Mouse (Mus musculus): Measurements from ENCODE around the gene Afg3l1. TPM values are rescaled to one million over a fixed set of nuclear protein-coding genes. Genes with fewer than 3 reads are reported as not detected.
"Not testable (repeated sequence)": the region's sequence is repeated elsewhere in the genome, so short reads cannot be mapped to it uniquely, and the experiment has no call there.

Gene Afg3l1
- polyA plus RNA-seq, 1 experiment from 2014 or later: 41.6 TPM

DNA sequence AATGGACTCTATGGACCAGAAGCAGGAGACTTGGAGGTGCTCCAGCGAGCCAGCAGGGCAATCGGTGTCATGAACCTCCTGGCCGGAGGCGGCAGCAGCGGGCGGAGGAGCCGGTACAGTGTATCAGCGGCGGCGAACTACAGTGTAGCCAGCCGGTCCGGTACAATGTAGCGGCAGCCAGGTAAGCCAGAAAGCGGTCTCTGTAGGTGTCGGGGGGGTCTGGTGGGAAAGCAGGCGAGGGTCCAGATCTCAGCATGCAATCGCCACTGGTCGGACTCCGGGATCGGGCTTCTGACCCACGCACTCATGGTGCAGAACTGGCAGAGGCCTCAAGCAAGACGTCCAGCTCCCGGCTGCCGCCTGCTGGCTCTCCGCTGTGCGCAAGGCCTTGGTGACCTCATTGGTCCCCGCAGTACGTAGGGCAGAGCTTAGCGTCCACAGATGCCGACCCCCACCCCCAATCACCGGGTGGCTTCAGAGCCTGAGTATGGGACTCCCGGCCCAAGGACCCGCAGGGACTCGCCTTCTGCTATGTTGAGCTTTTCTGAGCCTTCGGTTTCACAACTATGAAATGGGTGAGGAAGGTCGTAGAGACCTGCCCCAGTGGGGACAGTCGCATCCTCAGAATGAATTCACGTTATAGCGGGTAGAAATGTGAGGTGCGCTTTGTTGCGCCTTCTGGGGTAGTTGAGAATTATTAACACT is 34.7 kb upstream of the Afg3l1 start:
- H3K27me3 ChIP-seq: no peaks in the 10 kb centered on the region
- no peaks in the 10 kb centered on the region for H3K9me3 ChIP-seq (replicated peaks)
- H3K4me3 ChIP-seq: peak overlapping the region; percentile 80
- H3K4me1 ChIP-seq (replicated peaks): peaks cover 33% of the 10 kb centered on the region
- peak overlapping the region; percentile 80 for H3K27ac ChIP-seq
- H3K36me3 ChIP-seq: no peaks in the 10 kb centered on the region
- peak overlapping the region; percentile 70 for H3K4me2 ChIP-seq
- WGBS: 1% methylated on average over 41 of the region's 41 CpGs
- ATAC-seq (replicated peaks; ENCODE audit: insufficient number of reproducible peaks, insufficient read depth, low FRiP score, low read depth): peak; percentile 95
- H3K9ac ChIP-seq: peak overlapping the region; percentile 85

DNA sequence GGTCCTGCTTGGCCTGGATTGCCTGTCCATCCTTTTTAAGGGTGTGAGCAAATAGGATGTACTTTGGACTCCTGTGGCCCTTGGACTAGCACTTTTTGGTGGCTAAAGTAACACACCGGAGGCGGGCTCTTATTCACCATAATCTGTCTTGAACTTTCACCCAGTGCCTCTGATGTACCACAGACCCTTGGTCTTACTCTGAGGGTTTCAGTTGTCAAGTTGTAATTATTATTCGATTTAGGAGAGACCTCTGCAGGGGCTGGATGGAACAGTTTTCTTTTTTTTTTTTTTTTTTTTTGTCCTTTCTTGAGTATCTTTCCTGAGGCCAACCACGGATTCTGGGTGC is 34.2 kb upstream of the Afg3l1 start:
- peak overlapping the region; percentile 80 for H3K4me3 ChIP-seq
- no peak for ATAC-seq (replicated peaks; ENCODE audit: insufficient number of reproducible peaks, insufficient read depth, low FRiP score, low read depth)
- H3K36me3 ChIP-seq: no peaks in the 10 kb centered on the region
- peak overlapping the region; percentile 70 for H3K4me2 ChIP-seq
- peaks cover 33% of the 10 kb centered on the region for H3K4me1 ChIP-seq (replicated peaks)
- H3K9ac ChIP-seq: peak overlapping the region; percentile 85
- peak overlapping the region; percentile 80; the same call in 1 of the 2 replicates for H3K27ac ChIP-seq
- no peaks in the 10 kb centered on the region for H3K27me3 ChIP-seq
- 28% methylated on average over 4 of the region's 4 CpGs for WGBS
- H3K9me3 ChIP-seq (replicated peaks): no peaks in the 10 kb centered on the region

DNA sequence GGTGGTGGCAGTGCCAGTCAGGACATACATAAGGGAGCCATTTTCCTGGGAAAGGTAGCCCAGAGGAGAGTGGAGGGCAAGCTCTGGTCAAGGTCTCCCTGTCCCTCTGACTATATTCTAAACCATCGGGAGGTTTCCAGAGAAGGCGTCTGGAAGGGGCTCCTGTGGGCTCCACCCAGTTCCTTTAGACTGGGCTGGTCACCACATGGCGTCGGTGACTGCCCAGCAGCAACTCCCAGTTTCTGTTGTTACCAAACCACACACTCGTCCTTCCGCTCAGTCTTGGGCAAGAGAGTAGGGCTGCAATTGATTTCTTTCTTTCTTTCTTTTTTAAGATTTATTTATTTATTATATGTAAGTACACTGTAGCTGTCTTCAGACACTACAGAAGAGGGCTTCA is 33.6 kb upstream of the Afg3l1 start:
- WGBS: 87% methylated on average over 6 of the region's 6 CpGs
- Histone ChIP-seq H3K4me2 (peak overlapping the region; percentile 70; the same call in 1 of the 2 replicates), H3K27me3 (no peaks in the 10 kb centered on the region), H3K4me3 (peak overlapping the region; percentile 80; the same call in 1 of the 2 replicates), H3K9ac (0 out of 2 replicates have a peak overlapping the region, but pooled peaks have one; percentile 85), H3K9me3 (replicated peaks) (no peaks in the 10 kb centered on the region), H3K4me1 (replicated peaks) (peaks cover 33% of the 10 kb centered on the region), H3K36me3 (0 out of 2 replicates have a peak, but pooled peaks cover 2% of the 10 kb centered on the region), H3K27ac (no peak overlapping the region)
- no peak for ATAC-seq (replicated peaks; ENCODE audit: insufficient number of reproducible peaks, insufficient read depth, low FRiP score, low read depth)

DNA sequence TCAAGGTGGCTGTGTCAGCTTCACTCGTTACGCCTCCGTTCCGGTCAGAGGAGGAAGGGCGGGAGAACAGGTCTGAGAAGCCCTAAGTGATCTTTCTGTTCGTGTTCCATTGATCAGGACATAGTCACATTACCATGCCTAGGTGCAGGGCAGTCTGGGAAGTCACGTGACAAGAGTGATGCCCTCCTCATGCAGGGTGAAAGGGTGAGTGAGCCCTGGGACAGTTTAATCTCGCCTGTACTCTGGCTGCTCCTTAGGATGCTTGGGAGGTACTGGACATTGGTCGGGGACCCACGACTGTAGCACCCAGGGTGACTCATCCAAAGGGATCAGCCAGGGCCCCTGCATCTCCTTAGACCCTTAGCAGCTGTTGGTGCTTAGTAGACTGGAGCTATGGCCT is 31.7 kb upstream of the Afg3l1 start:
- WGBS: 71% methylated on average over 10 of the region's 10 CpGs
- Histone ChIP-seq H3K4me1 (replicated peaks) (peaks cover 33% of the 10 kb centered on the region), H3K4me2 (no peak overlapping the region), H3K36me3 (0 out of 2 replicates have a peak, but pooled peaks cover 5% of the 10 kb centered on the region), H3K27ac (no peak overlapping the region), H3K4me3 (no peak overlapping the region), H3K9ac (no peak overlapping the region), H3K27me3 (no peaks in the 10 kb centered on the region), H3K9me3 (replicated peaks) (no peaks in the 10 kb centered on the region)
- no peak for ATAC-seq (replicated peaks; ENCODE audit: insufficient number of reproducible peaks, insufficient read depth, low FRiP score, low read depth)

DNA sequence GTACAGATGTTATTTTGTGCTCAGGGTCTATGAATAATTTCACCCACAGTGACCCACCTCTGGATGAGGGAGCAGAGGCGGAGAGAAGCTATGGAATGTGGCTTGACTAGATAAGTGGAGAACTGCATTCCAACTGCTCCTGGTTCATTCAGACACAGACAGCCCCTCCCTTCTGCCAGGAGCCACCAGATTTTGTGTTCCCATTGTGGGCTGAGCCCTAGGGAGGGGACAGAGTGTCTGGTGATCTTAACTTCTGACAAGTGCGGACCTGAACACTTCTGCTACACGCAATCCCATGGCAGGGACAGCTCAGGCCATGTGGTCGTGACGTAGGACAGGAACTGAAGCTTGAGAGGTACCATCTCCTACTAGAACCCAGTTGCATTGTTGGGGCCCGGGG is 30.9 kb upstream of the Afg3l1 start:
- H3K4me1 ChIP-seq (replicated peaks): peaks cover 33% of the 10 kb centered on the region
- H3K9me3 ChIP-seq (replicated peaks): no peaks in the 10 kb centered on the region
- no peak; the same call in 1 of the 2 replicates for ATAC-seq (replicated peaks; ENCODE audit: insufficient number of reproducible peaks, insufficient read depth, low FRiP score, low read depth)
- H3K36me3 ChIP-seq: 0 out of 2 replicates have a peak, but pooled peaks cover 5% of the 10 kb centered on the region
- no peak overlapping the region for H3K4me2 ChIP-seq
- 30% methylated on average over 6 of the region's 6 CpGs for WGBS
- no peaks in the 10 kb centered on the region for H3K27me3 ChIP-seq
- no peak overlapping the region for H3K9ac ChIP-seq
- peak overlapping the region; percentile 41 for H3K27ac ChIP-seq
- no peak overlapping the region for H3K4me3 ChIP-seq

DNA sequence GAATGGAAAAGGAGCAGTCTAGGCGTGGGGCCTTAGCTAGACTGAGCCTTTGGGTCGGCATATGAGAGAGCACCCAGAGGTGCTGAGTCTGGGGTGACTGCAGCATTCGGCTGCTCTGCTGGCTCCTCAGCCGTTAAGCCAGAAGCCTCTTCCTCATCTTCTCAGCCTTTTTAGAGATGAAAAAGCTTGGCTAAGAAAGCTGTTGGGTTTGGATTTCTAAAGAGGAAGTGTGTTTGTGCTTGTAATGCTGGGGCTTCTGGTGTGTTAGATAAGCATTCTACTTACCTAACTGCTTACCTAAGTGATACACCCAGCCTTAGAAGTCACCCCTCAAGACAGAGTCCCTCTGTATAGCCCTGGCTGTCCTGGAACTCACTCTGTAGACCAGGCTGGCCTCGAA is 26.9 kb upstream of the Afg3l1 start:
- Histone ChIP-seq H3K9me3 (replicated peaks) (no peaks in the 10 kb centered on the region), H3K36me3 (peaks cover 31% of the 10 kb centered on the region), H3K4me1 (replicated peaks) (peaks cover 19% of the 10 kb centered on the region), H3K27ac (no peak overlapping the region), H3K4me3 (no peak overlapping the region), H3K9ac (no peak overlapping the region), H3K4me2 (no peak overlapping the region), H3K27me3 (no peaks in the 10 kb centered on the region)
- WGBS: 88% methylated on average over 5 of the region's 5 CpGs
- ATAC-seq (replicated peaks; ENCODE audit: insufficient number of reproducible peaks, insufficient read depth, low FRiP score, low read depth): no peak

DNA sequence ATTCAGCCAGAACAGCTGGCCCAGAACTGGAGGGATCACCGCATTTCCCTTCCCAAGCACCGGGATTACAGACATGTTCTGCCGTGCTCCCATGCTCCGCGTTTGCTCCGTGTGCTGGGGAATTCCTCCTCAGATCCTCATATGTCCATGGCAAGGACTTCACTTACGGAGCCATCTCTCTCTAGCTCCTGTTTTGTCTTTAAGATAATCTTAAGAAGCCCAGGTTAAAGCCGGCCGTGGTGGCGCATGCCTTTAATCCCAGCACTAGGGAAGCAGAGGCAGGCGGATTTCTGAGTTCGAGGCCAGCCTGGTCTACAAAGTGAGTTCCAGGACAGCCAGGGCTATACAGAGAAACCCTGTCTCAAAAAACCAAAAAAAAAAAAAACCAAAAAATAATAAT is 26.0 kb upstream of the Afg3l1 start:
- H3K27me3 ChIP-seq; ATAC-seq (replicated peaks; ENCODE audit: insufficient number of reproducible peaks, insufficient read depth, low FRiP score, low read depth); H3K4me3 ChIP-seq; H3K27ac ChIP-seq; H3K9ac ChIP-seq; H3K4me2 ChIP-seq; H3K4me1 ChIP-seq (replicated peaks); H3K9me3 ChIP-seq (replicated peaks): not testable (repeated sequence)
- 91% methylated on average over 12 of the region's 12 CpGs for WGBS
- H3K36me3 ChIP-seq: peaks cover 36% of the 10 kb centered on the region

DNA sequence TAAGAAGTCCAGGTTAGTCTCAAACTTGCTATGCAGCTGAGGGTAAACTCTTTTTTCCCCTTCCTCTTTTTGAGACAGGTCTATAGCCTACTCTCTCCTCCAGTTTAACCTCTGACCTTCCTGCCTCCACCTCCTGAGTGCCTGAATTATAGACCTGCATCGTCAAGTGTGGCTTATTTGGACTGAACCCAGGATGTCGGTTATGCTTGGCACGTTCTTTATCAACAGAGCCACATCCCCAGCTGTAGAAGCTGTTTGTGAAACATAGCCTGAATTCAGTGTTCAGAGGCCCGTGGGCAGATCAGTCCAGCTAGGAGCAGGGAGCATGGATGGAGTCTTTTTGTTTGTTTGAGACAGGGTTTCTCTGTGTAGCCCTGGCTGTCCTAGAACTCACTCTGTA is 25.6 kb upstream of the Afg3l1 start:
- no peak for ATAC-seq (replicated peaks; ENCODE audit: insufficient number of reproducible peaks, insufficient read depth, low FRiP score, low read depth)
- H3K9me3 ChIP-seq (replicated peaks): no peaks in the 10 kb centered on the region
- H3K4me1 ChIP-seq (replicated peaks): peaks cover 5% of the 10 kb centered on the region
- H3K4me3 ChIP-seq: no peak overlapping the region
- H3K36me3 ChIP-seq: peaks cover 38% of the 10 kb centered on the region
- H3K4me2 ChIP-seq: no peak overlapping the region
- no peak overlapping the region for H3K9ac ChIP-seq
- 63% methylated on average over 4 of the region's 4 CpGs for WGBS
- H3K27ac ChIP-seq: no peak overlapping the region
- H3K27me3 ChIP-seq: no peaks in the 10 kb centered on the region

DNA sequence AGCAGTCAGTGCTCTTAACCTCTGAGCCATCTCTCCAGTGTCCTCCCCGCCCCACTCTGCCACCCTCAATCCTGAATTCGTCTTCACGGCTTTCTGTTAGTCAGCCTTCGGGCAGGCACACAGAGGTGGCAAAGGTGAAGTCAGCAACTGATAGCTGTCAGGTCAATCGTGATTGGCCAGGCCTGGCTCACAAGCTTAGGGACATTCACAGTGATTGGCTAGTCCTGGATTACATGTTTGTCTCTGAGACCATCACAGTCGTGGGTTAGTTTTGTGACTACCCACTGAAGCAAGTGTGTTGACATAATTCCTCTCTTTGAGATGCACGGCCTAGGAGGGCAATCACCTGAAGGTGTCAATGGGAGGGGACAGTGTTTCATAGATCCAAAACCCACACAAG is 24.4 kb upstream of the Afg3l1 start:
- Histone ChIP-seq H3K4me2 (no peak overlapping the region), H3K4me3 (no peak overlapping the region), H3K27ac (no peak overlapping the region), H3K9me3 (replicated peaks) (no peaks in the 10 kb centered on the region), H3K36me3 (peaks cover 48% of the 10 kb centered on the region), H3K27me3 (no peaks in the 10 kb centered on the region), H3K4me1 (replicated peaks) (no peaks in the 10 kb centered on the region), H3K9ac (no peak overlapping the region)
- WGBS: 73% methylated on average over 7 of the region's 7 CpGs
- no peak for ATAC-seq (replicated peaks; ENCODE audit: insufficient number of reproducible peaks, insufficient read depth, low FRiP score, low read depth)

DNA sequence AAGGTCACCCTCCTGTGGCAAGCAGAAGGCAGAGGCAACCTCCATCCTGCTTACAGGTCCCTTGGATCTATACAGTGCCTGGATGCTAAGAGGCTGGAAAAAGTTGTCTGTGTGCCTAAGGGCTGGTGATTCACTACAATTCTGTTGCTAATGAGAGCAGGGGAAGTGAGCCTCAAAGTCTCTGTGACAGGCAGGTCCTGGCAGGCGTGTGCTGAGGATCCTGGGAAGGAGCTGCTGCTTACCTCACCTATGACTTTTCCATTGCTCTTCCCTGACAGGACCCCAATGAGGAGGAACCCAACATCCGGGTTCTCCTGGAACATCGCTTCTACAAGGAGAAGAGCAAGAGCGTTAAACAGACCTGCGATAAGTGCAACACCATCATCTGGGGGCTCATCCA is 23.8 kb upstream of the Afg3l1 start:
- WGBS: 80% methylated on average over 5 of the region's 5 CpGs
- Histone ChIP-seq H3K27ac (no peak overlapping the region), H3K9ac (no peak overlapping the region)

DNA sequence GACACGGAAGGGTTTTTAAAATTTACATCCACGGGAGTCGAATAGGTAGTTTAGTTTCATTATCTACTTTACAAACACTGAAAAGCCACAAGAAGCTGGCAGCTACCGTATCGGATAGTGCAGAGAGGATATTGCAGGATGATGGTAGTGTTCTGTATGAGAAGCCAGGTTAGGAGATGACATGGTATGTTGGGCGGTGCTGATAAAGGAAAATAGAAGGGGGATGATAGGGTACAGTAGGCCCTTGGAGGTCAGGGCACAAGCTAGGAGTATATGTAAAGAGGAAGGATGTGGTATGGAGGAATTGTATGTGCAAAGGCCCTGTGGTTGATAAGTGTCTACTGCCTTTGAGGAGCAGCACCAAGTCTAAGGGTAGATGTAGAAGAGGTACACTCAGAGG is 23.1 kb upstream of the Afg3l1 start:
- no peak for ATAC-seq (replicated peaks; ENCODE audit: insufficient number of reproducible peaks, insufficient read depth, low FRiP score, low read depth)
- no peaks in the 10 kb centered on the region for H3K9me3 ChIP-seq (replicated peaks)
- no peak overlapping the region for H3K9ac ChIP-seq
- H3K4me1 ChIP-seq (replicated peaks): no peaks in the 10 kb centered on the region
- H3K36me3 ChIP-seq: peaks cover 52% of the 10 kb centered on the region
- no peaks in the 10 kb centered on the region for H3K27me3 ChIP-seq
- H3K4me2 ChIP-seq: no peak overlapping the region
- no peak overlapping the region for H3K27ac ChIP-seq
- H3K4me3 ChIP-seq: no peak overlapping the region
- WGBS: 92% methylated on average over 6 of the region's 6 CpGs

More for the DNA sequence above, 23.8 kb upstream of the Afg3l1 start:
- no peaks in the 10 kb centered on the region for H3K27me3 ChIP-seq
- H3K9me3 ChIP-seq (replicated peaks): no peaks in the 10 kb centered on the region
- ATAC-seq (replicated peaks; ENCODE audit: insufficient number of reproducible peaks, insufficient read depth, low FRiP score, low read depth): no peak
- peaks cover 52% of the 10 kb centered on the region for H3K36me3 ChIP-seq
- no peak overlapping the region for H3K4me3 ChIP-seq
- H3K4me2 ChIP-seq: no peak overlapping the region
- H3K4me1 ChIP-seq (replicated peaks): no peaks in the 10 kb centered on the region

DNA sequence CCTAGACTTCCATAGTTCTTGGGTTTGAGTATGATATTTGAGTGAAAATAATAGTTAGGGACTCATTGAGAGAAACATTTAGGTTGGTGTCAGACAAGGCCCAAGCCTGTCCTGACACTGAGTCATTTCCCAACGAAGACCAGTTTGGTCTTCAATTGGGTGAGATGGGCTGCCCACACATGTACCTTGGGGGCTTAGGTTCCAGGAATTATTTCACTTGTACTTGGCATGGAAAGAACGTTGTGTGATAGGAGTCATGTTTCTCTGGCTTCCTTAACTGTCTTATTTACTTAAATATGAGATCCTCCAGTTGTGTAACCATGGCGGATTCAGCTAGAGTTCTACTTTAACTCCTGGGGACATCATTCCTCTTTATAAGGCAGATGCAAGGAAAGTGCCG is 14.1 kb upstream of the Afg3l1 start:
- H3K9me3 ChIP-seq (replicated peaks): no peaks in the 10 kb centered on the region
- H3K4me1 ChIP-seq (replicated peaks): no peaks in the 10 kb centered on the region
- no peak overlapping the region for H3K9ac ChIP-seq
- no peak overlapping the region for H3K27ac ChIP-seq
- no peaks in the 10 kb centered on the region for H3K27me3 ChIP-seq
- H3K4me2 ChIP-seq: no peak overlapping the region
- no peak for ATAC-seq (replicated peaks; ENCODE audit: insufficient number of reproducible peaks, insufficient read depth, low FRiP score, low read depth)
- WGBS: 85% methylated on average over 4 of the region's 4 CpGs
- no peak overlapping the region for H3K4me3 ChIP-seq
- peaks cover 39% of the 10 kb centered on the region for H3K36me3 ChIP-seq
